Comparison of ENCODE assay signal across 11 mouse cellular contexts in the genomic region with DNA sequence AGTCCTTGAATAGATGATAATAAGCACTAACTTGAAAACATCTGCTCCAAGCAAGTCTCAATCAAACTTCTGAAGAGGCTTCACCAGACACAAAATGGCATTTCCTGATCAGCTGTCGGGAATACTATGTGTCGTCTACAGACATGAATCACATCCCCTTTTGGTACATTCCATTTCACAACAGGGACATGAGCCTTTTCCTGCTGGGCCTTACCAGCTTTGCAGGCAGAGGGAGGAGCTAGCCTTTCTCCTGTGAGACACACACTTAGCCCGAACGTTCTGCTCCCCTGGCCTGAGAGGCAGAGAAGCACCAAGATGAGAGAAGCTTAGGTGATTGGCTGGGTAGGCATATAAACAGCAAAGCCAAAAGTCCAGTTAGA. TPM values are rescaled to one million over a fixed set of nuclear protein-coding genes. Genes with fewer than 3 reads are reported as not detected.
DNase-seq lines count a peak whose midpoint lies in the region; ATAC-seq lines count a peak whose summit lies in the region.
"Had no signal": no experiment of that assay in that cellular context is flagged by ENCODE, and none has a peak within 500 bp of the region (broad histone marks: within the 10 kb centered on the region; RNA-seq: fewer than 3 reads in every experiment).

No protein-coding gene starts in this region.

- no peak overlapping the region for H3K4me3 ChIP-seq in heart, embryonic 12.5 days
- H3K4me3 ChIP-seq: limb, embryonic 13.5 days had no signal

- no peak for ATAC-seq in heart, embryonic 12.5 days (ENCODE audit: insufficient number of reproducible peaks, low FRiP score)
- ATAC-seq in erythroid progenitor cell, adult 5-6 weeks (replicated peaks; ENCODE audit: low FRiP score, poor library complexity, severe bottlenecking) = no peak

- no peaks in the 10 kb centered on the region for H3K9me3 ChIP-seq in heart, embryonic 12.5 days (replicated peaks)
- H3K9me3 ChIP-seq: limb, embryonic 13.5 days had no signal

- intact Hi-C loops in heart, postnatal 14 days (cut with DNase I) = no loop called here

- H3K4me2 ChIP-seq in heart, embryonic 12.5 days = no peak overlapping the region
- H3K4me2 ChIP-seq: limb, embryonic 13.5 days had no signal

- H3K9ac ChIP-seq in heart, embryonic 12.5 days = 0 out of 2 replicates have a peak overlapping the region, but pooled peaks have one; percentile 18
- H3K9ac ChIP-seq: limb, embryonic 13.5 days had no signal

- H3K27ac ChIP-seq in heart, embryonic 12.5 days (ENCODE audit: poor library complexity, severe bottlenecking) = no peak overlapping the region
- H3K27ac ChIP-seq: limb, embryonic 13.5 days had no signal

- H3K36me3 ChIP-seq in heart, embryonic 12.5 days = no peaks in the 10 kb centered on the region
- H3K36me3 ChIP-seq: limb, embryonic 13.5 days had no signal

- 0 out of 2 replicates have a peak, but pooled peaks cover 3% of the 10 kb centered on the region for H3K27me3 ChIP-seq in heart, embryonic 12.5 days (replicated peaks)
- H3K27me3 ChIP-seq: limb, embryonic 13.5 days had no signal

- H3K4me1 ChIP-seq in heart, embryonic 12.5 days (replicated peaks) = no peaks in the 10 kb centered on the region
- H3K4me1 ChIP-seq: limb, embryonic 13.5 days had no signal

- WGBS in heart, embryonic 12.5 days = 25% methylated on average over 4 of the region's 4 CpGs

- no peak for DNase-seq in heart, postnatal 14 days
- peak; percentile 40 for DNase-seq in NIH3T3 (ENCODE audit: low read depth)
- peak; percentile 53 for DNase-seq in kidney, adult 9 months
- peak; percentile 68 for DNase-seq in lung, postnatal 25 days (ENCODE audit: low spot score)
- DNase-seq in urinary bladder, postnatal 25 days (ENCODE audit: low spot score) = no peak
- DNase-seq in left cerebral cortex, adult 9 months (ENCODE audit: low spot score in 2 of 2) = no peak
- DNase-seq: cerebellum, adult 9-10 months; thymus, postnatal 14 days had no signal

RNA-seq across cellular contexts. Expression of a gene that starts 56.9 kb away (rescaled TPM):
- polyA plus RNA-seq in heart, embryonic 12.5 days (2016; fragmentation: Nextera tagmentation; extraction: Ambion mirVana) = 25.6 and 27.5 TPM in 2 replicates
- total RNA-seq in heart, postnatal 14 days (2021) = 1 to 10 TPM; 5.3 to 6.3 TPM
- total RNA-seq in erythroid progenitor cell, adult 5-6 weeks (2015; ENCODE audit: low replicate concordance) = 0.84 and 1.4 TPM in 2 replicates
- total RNA-seq in erythroid progenitor cell, adult 5-6 weeks (2017; ENCODE audit: low replicate concordance) = 1.3 and 2.5 TPM in 2 replicates

Comparison
In these comparisons a context has a peak if more than half of its experiments do, and no peak if none do; other contexts are left out.
1. DNase-seq: peak in NIH3T3 (single experiment), kidney, adult 9 months (single experiment) and lung, postnatal 25 days (single experiment); none in heart, postnatal 14 days (0 of 2), urinary bladder, postnatal 25 days (single experiment) and left cerebral cortex, adult 9 months (0 of 2).